Mouse (Mus musculus) liver, postnatal 0 days (tissue): Measurements from ENCODE around the gene Mcur1. TPM values are rescaled to one million over a fixed set of nuclear protein-coding genes. Genes with fewer than 3 reads are reported as not detected.

Source experiments
- ATAC-seq: fragments of 200-750 bp; cut with Nextera tagmentation; 2 replicates; pipeline ENCODE4 v1.8.0; 2017; ENCODE audit warnings: mild to moderate bottlenecking, moderate library complexity
- DNase-seq: peaks from one replicate; pipeline ENCODE4 v3.0.0-alpha.2; 2016
- H3K27ac ChIP-seq: fragments of 300-500 bp; sonication (generic); 2 replicates; pipeline ENCODE4 v1.5.1; 2014; ENCODE audit warnings: antibody characterized with exemption, moderate library complexity, mild to moderate bottlenecking, low read depth
- H3K27me3 ChIP-seq: fragments of 300-500 bp; sonication (generic); 2 replicates; pipeline ENCODE4 v1.6.1; 2014; ENCODE audit warnings: low read length, control low read depth, mixed read lengths; ENCODE audit not compliant: insufficient read depth
- H3K36me3 ChIP-seq: fragments of 300-500 bp; sonication (generic); replicated peaks from 2 replicates; pipeline ENCODE4 v1.6.1; 2014; ENCODE audit warnings: mild to moderate bottlenecking, control low read depth, low read length, moderate library complexity, mixed read lengths; ENCODE audit not compliant: insufficient read depth
- H3K4me1 ChIP-seq: fragments of 300-500 bp; sonication (generic); 2 replicates; pipeline ENCODE4 v1.6.1; 2014; ENCODE audit warnings: antibody characterized with exemption, mild to moderate bottlenecking, control low read depth; ENCODE audit not compliant: insufficient read depth
- H3K4me2 ChIP-seq: fragments of 300-500 bp; sonication (generic); 2 replicates; pipeline ENCODE4 v1.6.1; 2014; ENCODE audit warnings: low read depth, mild to moderate bottlenecking, low read length, moderate library complexity, mixed read lengths
- H3K4me3 ChIP-seq: fragments of 300-500 bp; sonication (generic); 2 replicates; pipeline ENCODE4 v1.5.1; 2014; ENCODE audit warnings: low read depth, low read length
- H3K9ac ChIP-seq: fragments of 300-500 bp; sonication (generic); replicated peaks from 2 replicates; pipeline ENCODE4 v1.6.1; 2014; ENCODE audit warnings: mild to moderate bottlenecking, moderate library complexity
- H3K9me3 ChIP-seq: fragments of 300-500 bp; sonication (generic); 2 replicates; pipeline ENCODE4 v1.6.1; 2016; ENCODE audit warnings: mild to moderate bottlenecking, control low read depth, low read length, mixed read lengths
- CTCF ChIP-seq: sonication (generic); IDR thresholded peaks from 2 replicates; pipeline ENCODE4 v1.5.1; 2016; ENCODE audit warnings: antibody characterized with exemption, low read depth
- EP300 ChIP-seq: IDR thresholded peaks from 2 replicates; pipeline ENCODE4 v1.6.1; 2016; ENCODE audit warnings: antibody characterized with exemption, low read depth, mild to moderate bottlenecking
- WGBS: fragments of 180-500 bp; shearing (Covaris S2); extraction: QIAGEN DNeasy Blood & Tissue Kit; methylation state at CpG from one replicate; pipeline ENCODE4 v1.1.7; 2014; ENCODE audit not compliant: insufficient replicate concordance; 5-methylcytosine and 5-hydroxymethylcytosine counted together
- polyA plus RNA-seq: library from polyadenylated mRNA; unstranded; fragments of >200 nt; fragmentation: Nextera tagmentation; extraction: Ambion mirVana; gene quantifications from 2 replicates; pipeline ENCODE4 v1.2.1, GENCODE M21; 2015

Gene Mcur1
- polyA plus RNA-seq, 1 experiment from 2014 or later = 8.8 TPM

- no peaks in the 10 kb centered on the region for H3K27me3 ChIP-seq
- TF ChIP-seq CTCF (no peak), EP300 (no peak)
- DNase-seq = no peak
- no peaks in the 10 kb centered on the region for H3K4me1 ChIP-seq
- H3K9me3 ChIP-seq = no peaks in the 10 kb centered on the region
- H3K27ac ChIP-seq = no peak overlapping the region
- 40% methylated on average over 16 of the region's 16 CpGs for WGBS
- no peak for ATAC-seq
- H3K4me3 ChIP-seq = no peak overlapping the region
- no peak overlapping the region for H3K4me2 ChIP-seq
- no peaks in the 10 kb centered on the region for H3K36me3 ChIP-seq
- H3K9ac ChIP-seq = no peak overlapping the region
Measured at GRCm38 (mm10) chr13:43582961-43583360, 23.0 kb upstream of the Mcur1 start.

- H3K9ac ChIP-seq = no peak overlapping the region
- DNase-seq (no peak), ATAC-seq (no peak)
- H3K27me3 ChIP-seq = no peaks in the 10 kb centered on the region
- H3K4me2 ChIP-seq = no peak overlapping the region
- no peak overlapping the region for H3K27ac ChIP-seq
- TF ChIP-seq EP300 = no peak
- TF ChIP-seq CTCF = no peak
- H3K9me3 ChIP-seq = no peaks in the 10 kb centered on the region
- no peaks in the 10 kb centered on the region for H3K4me1 ChIP-seq
- 81% methylated on average over 5 of the region's 5 CpGs for WGBS
- no peaks in the 10 kb centered on the region for H3K36me3 ChIP-seq
- no peak overlapping the region for H3K4me3 ChIP-seq
Measured at GRCm38 (mm10) chr13:43580661-43581060, 20.7 kb upstream of the Mcur1 start.

- peak; percentile 83 for TF ChIP-seq CTCF
- TF ChIP-seq EP300 = no peak
- no peak overlapping the region for H3K4me3 ChIP-seq
- no peaks in the 10 kb centered on the region for H3K36me3 ChIP-seq
- no peak overlapping the region for H3K4me2 ChIP-seq
- H3K9me3 ChIP-seq = no peaks in the 10 kb centered on the region
- no peaks in the 10 kb centered on the region for H3K27me3 ChIP-seq
- WGBS = 21% methylated on average over 18 of the region's 18 CpGs
- ATAC-seq (no peak), DNase-seq (peak; percentile 75)
- no peaks in the 10 kb centered on the region for H3K4me1 ChIP-seq
- no peak overlapping the region for H3K27ac ChIP-seq
- no peak overlapping the region for H3K9ac ChIP-seq
Measured at GRCm38 (mm10) chr13:43579740-43580139, 19.7 kb upstream of the Mcur1 start.

GRCm38 (mm10) chr13:43577766-43578165, 17.8 kb upstream of the Mcur1 start:
- H3K4me1 ChIP-seq = no peaks in the 10 kb centered on the region
- no peaks in the 10 kb centered on the region for H3K36me3 ChIP-seq
- TF ChIP-seq EP300 = no peak
- no peak for TF ChIP-seq CTCF
- no peaks in the 10 kb centered on the region for H3K27me3 ChIP-seq
- no peak overlapping the region for H3K9ac ChIP-seq
- H3K4me2 ChIP-seq = no peak overlapping the region
- no peaks in the 10 kb centered on the region for H3K9me3 ChIP-seq
- ATAC-seq (no peak), DNase-seq (no peak)
- WGBS = 86% methylated on average over 12 of the region's 12 CpGs
- H3K27ac ChIP-seq = no peak overlapping the region
- H3K4me3 ChIP-seq = no peak overlapping the region

GRCm38 (mm10) chr13:43577254-43577653, 17.3 kb upstream of the Mcur1 start:
- H3K9ac ChIP-seq = no peak overlapping the region
- no peaks in the 10 kb centered on the region for H3K36me3 ChIP-seq
- no peaks in the 10 kb centered on the region for H3K9me3 ChIP-seq
- WGBS = 56% methylated on average over 5 of the region's 5 CpGs
- DNase-seq = peak; percentile 25
- no peak overlapping the region for H3K27ac ChIP-seq
- no peaks in the 10 kb centered on the region for H3K4me1 ChIP-seq
- H3K27me3 ChIP-seq = no peaks in the 10 kb centered on the region
- no peak for ATAC-seq
- peak; percentile 64 for TF ChIP-seq CTCF
- TF ChIP-seq EP300 = no peak
- H3K4me3 ChIP-seq = no peak overlapping the region
- H3K4me2 ChIP-seq = no peak overlapping the region

- no peak overlapping the region for H3K4me3 ChIP-seq
- no peak for DNase-seq
- 80% methylated on average over 5 of the region's 5 CpGs for WGBS
- no peaks in the 10 kb centered on the region for H3K27me3 ChIP-seq
- ATAC-seq = no peak
- no peak overlapping the region for H3K4me2 ChIP-seq
- no peak for TF ChIP-seq CTCF
- no peak for TF ChIP-seq EP300
- H3K36me3 ChIP-seq = no peaks in the 10 kb centered on the region
- no peaks in the 10 kb centered on the region for H3K4me1 ChIP-seq
- H3K27ac ChIP-seq = no peak overlapping the region
- H3K9me3 ChIP-seq = no peaks in the 10 kb centered on the region
- H3K9ac ChIP-seq = no peak overlapping the region
Measured at GRCm38 (mm10) chr13:43575431-43575830, 15.4 kb upstream of the Mcur1 start.

- WGBS = 55% methylated on average over 2 of the region's 2 CpGs
- no peak overlapping the region for H3K27ac ChIP-seq
- no peaks in the 10 kb centered on the region for H3K27me3 ChIP-seq
- H3K4me3 ChIP-seq = no peak overlapping the region
- no peak for TF ChIP-seq EP300
- TF ChIP-seq CTCF = no peak
- ATAC-seq = no peak
- no peaks in the 10 kb centered on the region for H3K36me3 ChIP-seq
- H3K4me2 ChIP-seq = no peak overlapping the region
- H3K9ac ChIP-seq = no peak overlapping the region
- DNase-seq = no peak
- H3K9me3 ChIP-seq = no peaks in the 10 kb centered on the region
- H3K4me1 ChIP-seq = no peaks in the 10 kb centered on the region
Measured at GRCm38 (mm10) chr13:43573979-43574378, 14.0 kb upstream of the Mcur1 start.
